Mouse (Mus musculus): ENCODE results near the gene Mboat1.

Gene Mboat1

GRCm38 (mm10) chr13:30185959-30186358 lies 49.7 kb downstream of the Mboat1 start:
- no peak for DNase-seq (ENCODE audit: low spot score in 2 of 2)

DNA sequence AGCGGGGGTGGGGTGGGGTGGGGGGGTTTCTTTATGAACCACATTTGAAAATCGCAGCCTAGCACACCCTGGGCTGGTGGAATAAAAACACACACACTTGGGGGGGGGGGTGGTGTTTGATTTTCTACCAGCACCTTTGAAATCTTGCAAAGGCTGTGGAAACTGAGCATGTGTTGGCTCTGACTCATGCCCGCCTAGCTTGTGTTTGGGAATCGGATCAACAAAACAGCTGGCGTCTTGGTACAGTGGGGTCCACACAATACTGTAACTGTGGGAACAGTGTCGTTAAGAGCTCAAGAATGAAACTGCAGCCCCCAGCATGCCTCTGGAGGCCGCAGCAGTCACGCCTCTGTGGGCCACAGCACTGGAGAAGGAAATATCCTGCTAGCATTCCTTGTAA lies 50.2 kb downstream of the Mboat1 start:
- DNase-seq (ENCODE audit: low spot score in 2 of 2): no peak

DNA sequence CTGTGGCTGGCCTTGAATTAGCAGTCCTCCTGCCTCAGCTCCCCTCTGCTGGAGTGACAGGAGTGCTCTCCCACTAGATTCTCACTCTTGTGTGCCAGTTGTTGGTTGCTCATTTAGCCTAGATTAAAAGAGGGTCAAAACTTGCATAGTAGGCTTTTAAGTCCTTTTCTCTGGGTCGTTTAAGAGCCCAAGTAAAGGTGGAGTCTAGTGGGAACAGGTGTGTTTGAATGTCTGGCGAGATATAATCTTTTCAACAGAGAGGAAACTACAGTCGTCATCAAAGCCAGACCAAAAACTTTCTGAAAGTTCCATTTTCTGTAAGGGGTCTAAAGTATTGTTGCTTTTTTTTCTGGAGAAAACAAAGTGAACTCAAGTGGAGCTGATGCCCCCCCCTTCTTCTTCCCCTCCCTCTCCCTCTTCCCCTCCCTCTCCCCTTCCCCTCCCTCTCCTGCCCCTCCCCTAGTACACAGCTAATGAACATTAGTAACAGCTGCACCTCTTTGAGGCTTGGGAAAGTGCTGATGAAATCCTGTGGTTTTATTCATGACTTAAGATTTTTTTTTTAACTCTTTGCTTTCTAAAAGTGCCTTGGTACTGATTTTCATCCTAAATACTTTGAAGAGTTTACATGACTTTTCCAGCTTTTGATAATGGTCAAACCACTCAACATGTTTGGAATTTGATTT lies 55.9 kb downstream of the Mboat1 start:
- no peak for DNase-seq (ENCODE audit: low spot score in 2 of 2)

DNA sequence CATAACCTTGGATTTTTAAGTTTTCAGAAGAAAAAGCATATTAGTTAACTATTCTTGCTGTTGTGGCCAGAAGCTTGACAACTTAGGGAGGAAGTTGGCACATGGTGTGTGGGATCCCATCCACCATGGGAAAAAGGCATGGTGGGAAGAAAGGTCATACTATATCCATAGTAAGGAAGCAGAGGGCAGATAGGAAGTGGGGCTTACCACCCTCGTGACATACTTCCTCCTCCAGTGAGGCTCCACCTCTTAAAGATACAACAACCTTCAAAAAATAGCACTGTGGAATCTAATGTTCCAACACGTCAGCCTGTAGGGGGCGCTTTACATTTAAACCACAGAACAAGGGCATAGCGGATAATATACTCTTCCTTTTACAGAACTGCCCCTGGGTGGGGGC lies 57.1 kb downstream of the Mboat1 start:
- DNase-seq (ENCODE audit: low spot score in 2 of 2): no peak

DNA sequence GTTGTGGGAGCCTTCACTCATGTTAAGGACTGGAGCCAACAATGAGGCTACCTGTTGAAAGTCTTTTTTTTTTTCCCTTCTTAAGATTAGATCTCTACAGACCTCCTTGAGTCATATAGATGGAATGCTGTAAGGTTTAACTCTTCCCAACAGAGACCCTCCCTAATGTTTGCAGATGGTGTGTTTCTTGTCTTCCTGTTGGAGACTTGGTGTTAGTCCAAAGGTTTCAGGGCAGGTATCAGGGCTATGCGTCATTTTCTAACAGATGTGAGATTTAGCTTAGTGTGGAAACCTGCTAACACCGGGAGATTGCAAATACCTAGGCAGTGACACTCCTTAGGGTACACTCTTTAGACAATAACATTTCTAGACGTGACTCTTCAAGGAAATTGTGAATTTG lies 58.5 kb downstream of the Mboat1 start:
- no peak for DNase-seq (ENCODE audit: low spot score in 2 of 2)

DNA sequence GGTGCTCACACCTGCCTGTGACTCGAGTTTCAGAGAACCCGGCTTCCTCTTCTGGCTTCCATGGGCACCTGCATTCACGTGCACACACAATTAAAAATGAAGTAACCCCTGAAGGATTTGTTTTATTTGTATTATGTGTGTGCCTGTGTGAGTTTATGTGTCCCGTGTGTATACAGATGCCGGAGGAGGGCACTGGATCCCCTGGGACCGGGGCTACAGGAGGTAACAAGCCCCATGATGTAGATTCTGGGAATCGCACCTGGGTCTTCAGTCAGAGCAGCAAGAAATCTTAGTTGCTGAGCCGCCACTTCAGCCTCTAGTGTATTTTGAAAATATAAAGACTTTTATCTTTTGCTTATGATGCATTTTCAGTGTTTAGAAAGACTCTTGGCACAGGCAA lies 60.4 kb downstream of the Mboat1 start:
- no peak for DNase-seq (ENCODE audit: low spot score in 2 of 2)

DNA sequence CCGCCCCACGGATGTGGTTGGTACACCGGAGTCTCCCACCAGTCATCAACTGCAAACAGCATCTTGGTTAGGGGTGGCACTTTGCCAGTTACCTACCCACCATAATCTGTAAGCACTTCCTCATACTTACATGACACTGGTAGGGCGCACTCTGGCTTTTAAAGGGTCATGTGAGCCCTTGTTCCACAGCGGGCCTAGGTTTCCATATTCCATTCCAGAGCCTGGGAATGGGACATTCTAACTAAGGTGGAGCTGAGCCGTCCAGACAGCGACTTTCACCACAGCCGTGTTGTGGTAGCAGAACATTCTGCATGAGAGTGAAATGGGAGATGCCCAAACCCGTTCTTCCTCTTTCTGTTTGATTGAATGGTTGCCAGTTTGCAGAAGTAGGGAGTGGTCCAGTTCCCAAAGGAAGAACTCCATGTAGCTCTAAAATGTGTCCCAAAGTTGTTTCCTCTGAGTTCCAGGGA lies 61.8 kb downstream of the Mboat1 start:
- no peak for DNase-seq (ENCODE audit: low spot score in 2 of 2)

DNA sequence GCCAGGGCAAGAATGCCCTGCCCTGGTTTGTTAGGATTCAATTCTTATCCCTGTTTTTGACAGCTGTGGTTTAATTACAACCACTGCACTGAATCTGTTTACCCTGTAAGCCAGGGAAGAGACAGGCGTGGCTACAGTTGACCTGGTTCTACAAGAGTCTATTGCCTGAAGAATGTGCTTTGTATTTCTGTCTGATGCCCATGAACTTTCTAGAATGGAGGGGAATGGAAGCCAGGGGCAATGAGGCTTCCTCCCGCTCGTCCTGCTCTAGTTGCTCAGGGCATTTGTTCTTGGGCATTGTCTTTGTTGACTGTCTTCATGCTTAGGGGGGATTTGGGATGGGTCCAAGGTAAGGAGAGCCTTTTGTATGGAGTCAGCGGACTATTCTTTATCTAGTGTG lies 63.5 kb downstream of the Mboat1 start:
- DNase-seq (ENCODE audit: low spot score in 2 of 2): no peak

- no peak for DNase-seq (ENCODE audit: low spot score in 2 of 2)
Observed at GRCm38 (mm10) chr13:30200737-30201136, 64.4 kb downstream of the Mboat1 start.

DNA sequence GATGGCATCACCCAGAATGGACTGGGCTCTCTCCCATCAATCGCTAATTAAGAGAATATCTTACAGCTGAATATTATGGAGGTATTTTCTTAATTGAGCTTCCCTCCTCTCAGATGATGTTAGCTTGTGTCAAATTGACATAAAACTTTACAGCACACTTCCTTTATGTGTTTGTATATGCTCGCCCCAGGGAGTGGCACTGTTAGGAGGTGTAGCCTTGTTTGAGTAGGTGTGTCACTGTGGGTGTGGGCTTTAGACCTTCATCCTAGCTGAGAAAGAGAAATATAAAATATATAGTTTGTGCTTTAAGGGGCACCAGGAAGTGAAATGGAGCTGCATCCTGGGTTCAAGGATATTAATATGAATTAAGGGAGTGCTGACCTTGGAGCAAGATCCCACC lies 66.7 kb downstream of the Mboat1 start:
- no peak for DNase-seq (ENCODE audit: low spot score in 2 of 2)

GRCm38 (mm10) chr13:30208176-30208575 lies 71.9 kb downstream of the Mboat1 start:
- DNase-seq (ENCODE audit: low spot score in 2 of 2): no peak

DNA sequence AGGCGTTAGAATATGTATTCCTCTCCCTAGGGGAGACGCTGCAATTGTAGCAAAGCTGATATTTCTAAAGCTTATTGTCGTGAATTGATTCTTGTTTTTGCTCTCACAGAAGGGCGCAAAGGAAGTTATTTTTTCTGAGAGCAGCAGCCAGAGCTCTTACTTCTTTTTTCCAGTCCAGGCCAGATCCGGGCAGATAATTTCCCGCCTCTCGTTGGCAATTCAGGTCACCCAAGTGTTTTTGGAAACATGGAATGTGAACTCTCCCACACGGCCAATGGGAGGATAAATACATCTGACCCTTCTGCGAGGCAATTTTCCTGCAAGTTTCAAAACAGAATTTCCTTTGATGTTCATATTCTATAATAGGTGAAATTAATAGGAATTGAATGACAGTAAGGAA lies 77.0 kb downstream of the Mboat1 start:
- DNase-seq (ENCODE audit: low spot score in 2 of 2): no peak

DNA sequence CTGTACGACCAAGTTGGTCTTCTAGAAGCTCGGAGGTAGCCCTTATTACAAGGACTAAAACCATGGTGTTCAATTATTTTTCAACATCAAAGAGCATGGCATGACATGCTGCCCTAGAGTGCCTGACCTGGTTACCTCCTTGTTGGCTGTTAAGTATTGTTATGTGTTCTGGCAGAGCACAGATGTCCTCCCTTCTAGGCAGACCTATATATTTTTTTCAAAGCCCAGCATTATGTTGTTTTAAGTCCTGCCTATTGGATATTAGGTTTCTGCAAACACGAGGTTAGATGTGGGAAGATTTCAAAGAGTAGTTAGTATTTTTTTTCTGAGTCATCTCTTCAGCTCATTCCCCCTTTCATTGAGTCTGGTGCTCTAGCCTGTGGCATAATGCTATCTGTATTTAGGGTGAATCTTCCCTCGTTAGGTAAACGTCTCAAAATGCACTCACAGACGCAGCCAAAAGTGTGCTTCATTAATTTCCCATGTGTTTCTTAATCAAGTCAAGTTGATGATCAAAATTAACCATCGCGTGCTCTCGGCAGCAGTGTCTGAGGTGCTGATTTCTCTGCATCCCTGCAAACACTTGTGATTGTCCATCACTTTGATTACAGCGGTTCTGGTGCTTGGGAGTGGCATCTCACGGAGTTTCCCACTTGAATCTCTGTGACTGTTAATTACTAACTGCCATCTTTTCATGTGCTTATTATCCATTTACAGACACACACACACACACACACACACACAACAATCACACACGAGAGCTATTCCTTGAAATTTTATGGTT lies 81.5 kb downstream of the Mboat1 start:
- DNase-seq (ENCODE audit: low spot score in 2 of 2): no peak

DNA sequence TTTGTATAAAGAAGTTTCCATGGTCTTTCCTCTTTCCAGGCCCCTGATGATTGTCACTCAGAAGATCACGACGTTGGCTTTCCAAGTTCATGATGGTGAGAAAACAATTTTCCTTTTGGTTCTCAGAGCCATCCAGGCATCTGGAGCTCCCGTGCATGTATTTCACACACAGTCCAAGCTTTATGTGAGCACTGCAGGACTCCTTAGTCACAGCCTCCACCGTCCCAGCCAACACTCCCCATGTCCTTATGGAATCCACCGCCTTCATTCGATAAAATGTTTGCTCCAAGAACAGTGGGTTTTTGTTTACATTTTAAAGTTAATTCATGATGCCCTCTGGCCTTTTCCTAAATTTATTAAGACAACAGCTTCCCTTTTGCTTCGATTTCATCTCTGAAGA lies 83.3 kb downstream of the Mboat1 start:
- no peak for DNase-seq (ENCODE audit: low spot score in 2 of 2)

- DNase-seq (ENCODE audit: low spot score in 2 of 2): no peak
Observed at GRCm38 (mm10) chr13:30221316-30221715, 85.0 kb downstream of the Mboat1 start.

DNA sequence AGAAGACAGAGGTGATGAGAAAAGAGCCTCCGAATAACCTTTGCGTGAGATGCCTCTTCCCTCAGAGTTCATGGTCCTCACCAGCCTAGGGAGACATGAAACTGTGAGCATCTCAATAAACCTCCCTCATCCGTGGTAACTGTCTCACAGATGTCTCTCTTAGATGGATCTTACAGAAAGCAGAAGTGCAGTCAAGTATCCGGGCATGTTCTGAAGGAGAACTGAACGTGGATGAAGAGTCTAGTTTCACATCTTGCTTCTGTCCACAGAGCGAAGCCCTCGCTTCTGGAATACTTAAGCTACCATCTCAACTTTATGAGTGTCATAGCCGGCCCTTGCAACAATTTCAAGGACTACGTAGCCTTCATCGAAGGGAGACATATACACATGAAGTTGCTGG lies 87.8 kb downstream of the Mboat1 start:
- no peak for DNase-seq (ENCODE audit: low spot score in 2 of 2)

DNA sequence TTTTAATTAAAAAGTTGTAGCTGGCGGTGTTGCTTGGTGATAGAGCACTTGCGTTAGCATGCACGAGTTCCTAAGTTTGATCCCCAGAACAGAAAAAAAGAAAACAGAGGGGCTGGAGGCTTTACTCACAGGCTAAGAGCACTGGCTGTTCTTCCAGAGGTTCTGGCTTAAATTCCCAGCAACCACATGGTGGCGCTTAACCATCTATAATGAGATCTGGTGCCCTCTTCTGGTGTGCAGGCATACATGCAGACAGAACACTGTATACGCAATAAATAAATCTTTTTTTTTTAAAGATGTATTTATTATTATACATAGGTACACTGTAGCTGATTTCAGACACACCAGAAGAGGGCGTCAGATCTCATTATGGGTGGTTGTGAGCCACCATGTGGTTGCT lies 88.4 kb downstream of the Mboat1 start:
- no peak for DNase-seq (ENCODE audit: low spot score in 2 of 2)

DNA sequence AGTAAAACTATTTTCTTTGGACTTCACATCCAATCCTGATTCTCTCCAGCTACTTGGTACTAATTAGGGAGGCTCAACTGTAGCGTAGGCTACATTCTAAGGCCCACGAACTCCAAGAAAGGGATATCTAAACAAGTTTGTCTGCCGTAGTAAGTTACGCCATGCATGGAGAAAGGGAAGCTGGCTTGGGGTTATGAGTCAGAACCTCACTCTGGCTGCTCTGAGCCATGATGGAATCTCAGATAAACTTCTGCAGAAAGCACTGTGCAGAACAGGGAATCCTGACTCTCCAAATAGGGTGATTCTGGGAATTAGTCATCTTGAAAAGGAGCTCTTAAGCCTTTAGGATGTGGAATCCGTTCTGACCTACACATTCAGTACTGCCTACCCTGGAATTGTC lies 92.5 kb downstream of the Mboat1 start:
- DNase-seq (ENCODE audit: low spot score in 2 of 2): no peak

DNA sequence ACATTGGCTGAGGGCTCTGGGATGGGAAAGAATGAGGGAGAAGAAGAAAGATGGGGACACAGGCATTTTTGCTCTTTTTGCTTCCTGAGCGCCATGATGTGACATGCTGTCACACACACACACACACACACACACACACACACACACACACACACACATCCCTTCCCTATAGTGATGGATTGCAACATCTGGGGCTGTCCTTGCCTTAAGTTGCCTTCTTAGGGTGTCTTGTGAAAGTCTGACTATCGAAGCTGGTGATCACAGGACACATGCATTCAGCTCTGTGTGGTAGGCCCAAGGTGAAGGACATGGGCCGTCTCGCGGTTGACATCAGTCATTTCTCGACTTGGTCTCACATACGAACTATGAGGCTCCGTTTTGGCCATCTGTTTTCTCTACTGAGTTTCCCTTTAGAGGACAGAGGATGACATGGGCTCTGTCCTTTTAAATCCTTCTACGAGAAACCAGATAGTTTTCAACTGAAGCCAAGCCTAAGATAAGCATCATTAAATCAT lies 93.4 kb downstream of the Mboat1 start:
- DNase-seq (ENCODE audit: low spot score in 2 of 2): no peak

DNA sequence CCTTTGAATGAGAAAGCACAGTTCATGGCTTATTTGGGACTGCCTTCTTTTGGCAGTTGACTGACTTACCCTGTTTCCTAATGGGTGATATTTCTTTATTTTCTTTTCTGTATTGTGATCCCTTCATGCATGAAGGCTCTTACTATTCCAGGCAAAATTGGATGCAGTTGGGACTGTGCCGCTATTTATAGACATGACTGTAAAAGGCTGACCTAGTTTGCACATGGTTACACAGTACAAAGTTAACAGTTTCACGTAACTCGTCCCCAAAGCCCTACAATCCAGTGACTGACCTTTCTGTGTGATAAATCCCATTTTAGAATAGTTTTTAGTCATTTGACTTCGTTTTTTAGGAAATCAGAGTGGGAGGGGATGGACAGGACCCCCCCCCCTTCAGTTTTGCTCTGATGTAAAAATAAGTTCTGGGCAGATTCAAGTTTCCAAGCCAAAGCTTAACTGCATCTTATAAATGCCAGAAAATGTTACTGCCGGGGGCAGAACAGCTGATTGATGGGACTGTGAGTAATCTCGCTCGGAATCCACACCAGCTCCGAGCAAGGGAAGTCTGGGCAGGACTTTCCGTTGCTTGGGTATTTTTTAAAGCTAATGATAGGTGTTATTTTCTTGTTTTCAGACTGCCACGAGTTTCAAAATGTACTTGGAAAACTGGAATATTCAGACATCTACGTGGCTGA lies 98.9 kb downstream of the Mboat1 start:
- no peak for DNase-seq (ENCODE audit: low spot score in 2 of 2)

GRCm38 (mm10) chr13:30239396-30239795 lies 103.1 kb downstream of the Mboat1 start:
- no peak for DNase-seq (ENCODE audit: low spot score in 2 of 2)

DNA sequence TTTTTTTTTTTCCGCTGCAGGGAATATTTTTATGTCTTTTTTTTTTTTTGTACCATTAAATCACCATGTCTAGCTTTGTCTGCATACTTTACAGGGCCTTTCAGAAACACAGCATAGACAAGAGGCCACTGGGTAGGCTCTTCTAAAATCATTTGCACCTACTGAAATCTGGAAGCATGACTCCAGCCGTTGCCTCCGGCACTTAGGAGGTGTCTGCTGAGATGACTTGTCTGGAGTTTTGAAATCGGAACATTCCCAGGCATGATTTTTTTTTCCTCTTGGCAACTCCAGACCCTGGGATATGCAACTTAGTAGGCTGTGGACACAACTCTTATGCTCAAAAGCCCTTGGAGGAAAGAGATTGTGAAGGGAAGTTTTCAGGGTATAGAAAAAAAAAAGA lies 109.3 kb downstream of the Mboat1 start:
- DNase-seq (ENCODE audit: low spot score in 2 of 2): no peak
